Mouse (Mus musculus) erythroblast, embryonic 14.5 days (primary cell): ENCODE results near the gene Zbtb7b.

Source experiments
- GATA1 ChIP-seq: IDR thresholded peaks from 2 replicates; pipeline ENCODE4 v1.6.1; 2012; ENCODE audit warnings: low read length, inconsistent platforms, mixed read lengths
- TAL1 ChIP-seq: IDR thresholded peaks from 3 replicates; pipeline ENCODE4 v1.6.1; 2012; ENCODE audit warnings: low read length, inconsistent platforms, mixed read lengths

GRCm38 (mm10) chr3:89395419-89395805, 836 bp upstream of the Zbtb7b start:
- TF ChIP-seq GATA1 (no peak), TAL1 (no peak)
